ENCODE assay signal across 8 mouse cellular contexts in the genomic region with DNA sequence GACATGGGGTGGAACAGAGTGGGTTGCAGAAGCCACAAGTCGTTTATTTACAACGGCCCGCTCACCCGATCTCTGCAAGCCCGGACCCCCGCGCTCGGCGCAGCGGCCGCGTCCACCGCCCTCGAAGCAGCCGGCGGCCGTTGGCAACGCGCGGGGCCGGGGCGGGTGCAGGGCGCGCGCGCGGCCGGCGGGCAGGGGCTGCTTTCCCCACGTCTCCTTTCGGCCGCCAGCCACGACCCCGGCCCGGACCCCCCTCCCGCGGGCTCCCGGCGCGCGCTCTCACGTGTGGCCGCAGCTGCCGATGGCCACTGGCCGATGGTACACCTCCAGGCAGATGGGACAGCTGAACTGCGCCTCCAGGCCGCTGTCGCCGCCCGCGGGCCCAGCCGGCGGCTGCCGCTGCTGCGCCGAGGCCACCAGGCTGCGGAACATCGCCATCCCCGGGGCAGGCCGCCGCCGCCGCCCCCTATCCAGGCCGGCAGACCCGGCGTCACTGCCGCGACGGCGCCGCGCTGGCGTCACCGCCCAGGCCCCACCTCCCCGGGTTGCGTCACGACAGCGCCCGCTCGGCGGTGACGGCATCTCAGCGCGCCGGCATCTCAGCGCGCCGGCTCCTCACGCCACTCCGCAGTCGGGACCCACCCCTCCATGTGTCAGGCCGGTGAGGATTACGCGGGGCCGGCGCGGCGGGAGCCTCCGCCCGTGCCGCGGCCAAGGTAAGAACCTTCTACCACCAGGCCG. TPM values are rescaled to one million over a fixed set of nuclear protein-coding genes. Genes with fewer than 3 reads are reported as not detected.
DNase-seq lines count a peak whose midpoint lies in the region; ATAC-seq and TF ChIP-seq lines count a peak whose summit lies in the region.

A gene (minus strand): TSS at position 485 of the 741 bp plus-strand sequence.
A gene (plus strand): TSS at position 564 of the 741 bp plus-strand sequence.

- ATAC-seq in heart, embryonic 12.5 days (ENCODE audit: insufficient number of reproducible peaks, low FRiP score): peak; percentile 93
- peak; percentile 90 for ATAC-seq in kidney, postnatal 0 days (replicated peaks; ENCODE audit: low FRiP score, low read depth)
- ATAC-seq in liver, embryonic 11.5 days (replicated peaks; ENCODE audit: low FRiP score): peak; percentile 88
- ATAC-seq in stomach, embryonic 14.5 days (ENCODE audit: insufficient number of reproducible peaks, insufficient read depth, low FRiP score, low read depth): peak; percentile 92

- H3K36me3 ChIP-seq in erythroblast, embryonic 14.5 days (ENCODE audit: control insufficient read depth): peaks cover 53% of the 10 kb centered on the region
- peaks cover 52% of the 10 kb centered on the region for H3K36me3 ChIP-seq in heart, embryonic 12.5 days
- H3K36me3 ChIP-seq in kidney, postnatal 0 days (ENCODE audit: insufficient read depth, low read length): peaks cover 18% of the 10 kb centered on the region; the same call in 1 of the 2 replicates
- H3K36me3 ChIP-seq in liver, embryonic 11.5 days (ENCODE audit: control insufficient read depth, insufficient read depth, low read length): peaks cover 24% of the 10 kb centered on the region
- peaks cover 19% of the 10 kb centered on the region for H3K36me3 ChIP-seq in stomach, embryonic 14.5 days (ENCODE audit: control insufficient read depth, insufficient read depth, low read length)

- no peaks in the 10 kb centered on the region for H3K9me3 ChIP-seq in erythroblast, embryonic 14.5 days (ENCODE audit: control insufficient read depth, low read length)
- no peaks in the 10 kb centered on the region for H3K9me3 ChIP-seq in heart, embryonic 12.5 days (replicated peaks)
- H3K9me3 ChIP-seq in kidney, postnatal 0 days (replicated peaks; ENCODE audit: low read length): no peaks in the 10 kb centered on the region
- no peaks in the 10 kb centered on the region for H3K9me3 ChIP-seq in liver, embryonic 11.5 days (ENCODE audit: control insufficient read depth, low read length)
- H3K9me3 ChIP-seq in stomach, embryonic 14.5 days (ENCODE audit: control insufficient read depth, low read depth, low read length): no peaks in the 10 kb centered on the region

- no peak for TF ChIP-seq CTCF in brain, embryonic 14.5 days (IDR thresholded peaks at IDR 0.05; ENCODE audit: borderline replicate concordance, extremely low read depth, insufficient read depth, insufficient read length)
- TF ChIP-seq CTCF in kidney, postnatal 0 days (IDR thresholded peaks at IDR 0.05; ENCODE audit: low read depth): no peak

- TF ChIP-seq POLR2A in brain, embryonic 14.5 days (IDR thresholded peaks at IDR 0.05; ENCODE audit: borderline replicate concordance, extremely low read depth, insufficient read depth, insufficient read length, poor library complexity, severe bottlenecking): peak; percentile 97

- peak; percentile 97 to 98 for DNase-seq in B cell, adult 2 months
- DNase-seq in brain, embryonic 14.5 days (ENCODE audit: low read depth): peak; percentile 96
- peak; percentile 89 for DNase-seq in kidney, postnatal 0 days (ENCODE audit: low spot score)
- DNase-seq in liver, embryonic 11.5 days (ENCODE audit: low spot score): peak; percentile 96
- peak; percentile 95 for DNase-seq in naive thymus-derived CD4-positive, alpha-beta T cell, adult 2 months (ENCODE audit: low read depth)

- WGBS in heart, embryonic 12.5 days: under 1% methylated on average over 101 of the region's 103 CpGs
- WGBS in kidney, postnatal 0 days: under 1% methylated on average over 63 of the region's 103 CpGs
- WGBS in liver, embryonic 11.5 days: under 1% methylated on average over 102 of the region's 103 CpGs
- under 1% methylated on average over 97 of the region's 103 CpGs for WGBS in stomach, embryonic 14.5 days

- peak within 1 kb of the TSS; percentile 84 for H3K27ac ChIP-seq in heart, embryonic 12.5 days (ENCODE audit: poor library complexity, severe bottlenecking)
- peak within 1 kb of the TSS; percentile 47 for H3K27ac ChIP-seq in kidney, postnatal 0 days
- peak within 1 kb of the TSS; percentile 73 for H3K27ac ChIP-seq in liver, embryonic 11.5 days (ENCODE audit: low read depth, low read length)
- peak within 1 kb of the TSS; percentile 8; the same call in 1 of the 2 replicates for H3K27ac ChIP-seq in stomach, embryonic 14.5 days (ENCODE audit: low read length)

- H3K27me3 ChIP-seq in erythroblast, embryonic 14.5 days (ENCODE audit: control insufficient read depth): no peaks in the 10 kb centered on the region
- H3K27me3 ChIP-seq in heart, embryonic 12.5 days (replicated peaks): no peaks in the 10 kb centered on the region
- H3K27me3 ChIP-seq in kidney, postnatal 0 days (ENCODE audit: insufficient read depth, low read length): no peaks in the 10 kb centered on the region
- H3K27me3 ChIP-seq in liver, embryonic 11.5 days (replicated peaks; ENCODE audit: control insufficient read depth, insufficient read depth, low read length): no peaks in the 10 kb centered on the region
- no peaks in the 10 kb centered on the region for H3K27me3 ChIP-seq in stomach, embryonic 14.5 days (ENCODE audit: control insufficient read depth, insufficient read depth, low read length)

- H3K4me3 ChIP-seq in erythroblast, embryonic 14.5 days (replicated peaks): peak within 1 kb of the TSS; percentile 85
- peak within 1 kb of the TSS; percentile 94 for H3K4me3 ChIP-seq in heart, embryonic 12.5 days
- H3K4me3 ChIP-seq in kidney, postnatal 0 days (replicated peaks; ENCODE audit: low read depth, low read length): peak within 1 kb of the TSS; percentile 86
- peak within 1 kb of the TSS; percentile 100 for H3K4me3 ChIP-seq in liver, embryonic 11.5 days (ENCODE audit: low read depth, low read length)
- H3K4me3 ChIP-seq in stomach, embryonic 14.5 days (ENCODE audit: low read depth, low read length): peak within 1 kb of the TSS; percentile 59

- peaks cover 39% of the 10 kb centered on the region for H3K4me1 ChIP-seq in erythroblast, embryonic 14.5 days (ENCODE audit: control insufficient read depth)
- H3K4me1 ChIP-seq in heart, embryonic 12.5 days (replicated peaks): peaks cover 24% of the 10 kb centered on the region
- peaks cover 18% of the 10 kb centered on the region for H3K4me1 ChIP-seq in kidney, postnatal 0 days (replicated peaks; ENCODE audit: insufficient read depth, low read length)
- peaks cover 20% of the 10 kb centered on the region for H3K4me1 ChIP-seq in liver, embryonic 11.5 days (replicated peaks; ENCODE audit: control insufficient read depth, insufficient read depth, low read length)
- H3K4me1 ChIP-seq in stomach, embryonic 14.5 days (ENCODE audit: control insufficient read depth, insufficient read depth, low read length): peaks cover 9% of the 10 kb centered on the region

- H3K4me2 ChIP-seq in heart, embryonic 12.5 days: peak within 1 kb of the TSS; percentile 90
- H3K4me2 ChIP-seq in kidney, postnatal 0 days (ENCODE audit: low read length): peak within 1 kb of the TSS; percentile 90
- peak within 1 kb of the TSS; percentile 92 for H3K4me2 ChIP-seq in liver, embryonic 11.5 days
- H3K4me2 ChIP-seq in stomach, embryonic 14.5 days (replicated peaks; ENCODE audit: low read depth, low read length): peak within 1 kb of the TSS; percentile 83

- H3K9ac ChIP-seq in heart, embryonic 12.5 days: peak within 1 kb of the TSS; percentile 96
- peak within 1 kb of the TSS; percentile 75 for H3K9ac ChIP-seq in kidney, postnatal 0 days (ENCODE audit: low read depth, low read length)
- peak within 1 kb of the TSS; percentile 91 for H3K9ac ChIP-seq in liver, embryonic 11.5 days (ENCODE audit: low read depth, low read length)
- peak within 1 kb of the TSS; percentile 58 for H3K9ac ChIP-seq in stomach, embryonic 14.5 days (replicated peaks; ENCODE audit: low read depth, low read length)

RNA-seq across cellular contexts. Expression of the first gene that starts in this region (rescaled TPM):
- polyA plus RNA-seq in brain, embryonic 14.5 days (2012; rRNA removed): 59.5 and 80.9 TPM in 2 replicates
- polyA plus RNA-seq in erythroblast, embryonic 14.5 days (2012): 1.7 and 1.8 TPM in 2 replicates
- 33.7 and 39.7 TPM in 2 replicates for polyA plus RNA-seq in heart, embryonic 12.5 days (2016; fragmentation: Nextera tagmentation; extraction: Ambion mirVana)
- polyA plus RNA-seq in kidney, postnatal 0 days (2015; fragmentation: Nextera tagmentation; extraction: Ambion mirVana): 44.0 and 44.5 TPM in 2 replicates
- polyA plus RNA-seq in liver, embryonic 11.5 days (2014; fragmentation: Nextera tagmentation; extraction: Ambion mirVana): 24.7 and 26.8 TPM in 2 replicates
- 31.5 and 34.3 TPM in 2 replicates for polyA plus RNA-seq in stomach, embryonic 14.5 days (2014; fragmentation: Nextera tagmentation; extraction: Ambion mirVana)

RNA-seq across cellular contexts. Expression of the second gene that starts in this region (rescaled TPM):
- 58.5 and 74.9 TPM in 2 replicates for polyA plus RNA-seq in brain, embryonic 14.5 days (2012; rRNA removed)
- 1.0 and 1.2 TPM in 2 replicates for polyA plus RNA-seq in erythroblast, embryonic 14.5 days (2012)
- 30.0 and 31.1 TPM in 2 replicates for polyA plus RNA-seq in heart, embryonic 12.5 days (2016; fragmentation: Nextera tagmentation; extraction: Ambion mirVana)
- polyA plus RNA-seq in kidney, postnatal 0 days (2015; fragmentation: Nextera tagmentation; extraction: Ambion mirVana): 44.5 and 45.6 TPM in 2 replicates
- polyA plus RNA-seq in liver, embryonic 11.5 days (2014; fragmentation: Nextera tagmentation; extraction: Ambion mirVana): 51.9 and 55.6 TPM in 2 replicates
- 46.4 and 54.0 TPM in 2 replicates for polyA plus RNA-seq in stomach, embryonic 14.5 days (2014; fragmentation: Nextera tagmentation; extraction: Ambion mirVana)

Comparison
In these comparisons a context has a peak if more than half of its experiments do, and no peak if none do; other contexts are left out.
1. Peak in every context shown above with its lines: DNase-seq, ATAC-seq, H3K4me3 ChIP-seq and H3K27ac ChIP-seq.
2. RNA of the second gene that starts in this region (polyA plus RNA-seq): 58.5 to 74.9 TPM in brain, embryonic 14.5 days, 51.9 to 55.6 TPM in liver, embryonic 11.5 days, 46.4 to 54.0 TPM in stomach, embryonic 14.5 days, 44.5 to 45.6 TPM in kidney, postnatal 0 days and 30.0 to 31.1 TPM in heart, embryonic 12.5 days; 1.0 to 1.2 TPM in erythroblast, embryonic 14.5 days; every median in the first group is over 10 times any median in the second.
3. H3K27ac ChIP-seq: peak in every context shown above with its lines; median percentile 84 in heart, embryonic 12.5 days; 73 in liver, embryonic 11.5 days; 47 in kidney, postnatal 0 days; 8 in stomach, embryonic 14.5 days.